8 mouse cellular contexts compared by ENCODE assay signal in the genomic region with DNA sequence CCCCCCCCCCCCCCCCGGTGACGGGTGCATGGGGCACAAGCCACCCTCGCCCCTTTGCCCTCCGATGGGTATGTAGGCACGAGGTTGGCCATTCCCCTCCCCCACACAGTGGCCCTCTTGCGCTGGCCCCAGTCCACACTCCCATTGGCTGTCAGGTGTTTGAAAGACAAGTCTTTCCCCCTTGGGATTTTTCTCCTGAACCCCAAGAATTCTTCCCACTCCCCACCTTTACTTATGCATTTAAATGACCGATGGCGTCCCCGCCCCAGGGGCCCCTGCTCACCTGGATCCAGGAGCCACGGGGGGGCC. TPM values are rescaled to one million over a fixed set of nuclear protein-coding genes. Genes with fewer than 3 reads are reported as not detected.
DNase-seq lines count a peak whose midpoint lies in the region; ATAC-seq and TF ChIP-seq lines count a peak whose summit lies in the region.

No protein-coding gene starts in this region.

- H3K9ac ChIP-seq in CH12.LX (ENCODE audit: insufficient read depth, low read depth), result peak overlapping the region; percentile 99
- H3K9ac ChIP-seq in heart, embryonic 13.5 days, result peak overlapping the region; percentile 100

- peak overlapping the region; percentile 76 to 100 (median 88) for H3K4me3 ChIP-seq in CH12.LX (replicated peaks in 1 of 3; ENCODE audit: low read depth in 2 of 3, low read length in 2 of 3, poor library complexity in 1 of 3)
- peak overlapping the region; percentile 99 for H3K4me3 ChIP-seq in heart, embryonic 13.5 days
- H3K4me3 ChIP-seq in small intestine, adult 2 months (ENCODE audit: low read depth, low read length), result peak overlapping the region; percentile 95

- TF ChIP-seq POLR2A in CH12.LX (IDR thresholded peaks at IDR 0.05; ENCODE audit: low read depth, low read length), result no peak
- no peak for TF ChIP-seq POLR2A in small intestine, adult 2 months (IDR thresholded peaks at IDR 0.05; ENCODE audit: low read depth, low read length)

- peaks cover 3 to 25% of the 10 kb centered on the region in 2 experiments for H3K4me1 ChIP-seq in CH12.LX (ENCODE audit: control insufficient read depth in 1 of 2, insufficient read depth in 2 of 2)
- H3K4me1 ChIP-seq in heart, embryonic 13.5 days, result peaks cover 31% of the 10 kb centered on the region
- peaks cover 14% of the 10 kb centered on the region for H3K4me1 ChIP-seq in small intestine, adult 2 months (ENCODE audit: control insufficient read depth, insufficient read depth, insufficient read length, low read length)

- dilution Hi-C loops in CH12.LX (cut with MboI; ENCODE audit: extremely low pct_ligation_motif_present, extremely low pct_unique_long_range_greater_than_20kb, low sequenced_read_pairs), result no loop called here

- no peak for TF ChIP-seq RAD21 in CH12.LX (IDR thresholded peaks at IDR 0.05; ENCODE audit: low read depth, low read length)

- peak; percentile 75 for DNase-seq in adrenal gland, adult 8-10 months
- no peak for DNase-seq in adrenal gland, adult 2 months
- peak; percentile 80 for DNase-seq in CH12.LX (ENCODE audit: extremely low read depth)
- peak; percentile 87 to 91 for DNase-seq in cerebellum, postnatal 10 days
- DNase-seq in kidney, postnatal 14 days, result peak; percentile 83
- DNase-seq in lung, postnatal 10 days, result peak; percentile 78

- peaks cover 20 to 33% of the 10 kb centered on the region in 2 experiments for H3K36me3 ChIP-seq in CH12.LX (replicated peaks in 1 of 2; ENCODE audit: control insufficient read depth in 1 of 2, insufficient read depth in 1 of 2, low read length in 1 of 2)
- H3K36me3 ChIP-seq in heart, embryonic 13.5 days, result peaks cover 36% of the 10 kb centered on the region
- H3K36me3 ChIP-seq in small intestine, adult 2 months (ENCODE audit: control insufficient read depth, insufficient read depth, low read length), result peaks cover 18% of the 10 kb centered on the region

- TF ChIP-seq EP300 in CH12.LX (IDR thresholded peaks at IDR 0.05; ENCODE audit: low read length), result no peak

- H3K79me2 ChIP-seq in CH12.LX (replicated peaks; ENCODE audit: control insufficient read depth, extremely low read depth, insufficient read depth, poor library complexity, severe bottlenecking), result peaks cover 34% of the 10 kb centered on the region

- 0 out of 2 replicates have a peak overlapping the region, but pooled peaks have one; percentile 14 for H3K4me2 ChIP-seq in CH12.LX (ENCODE audit: insufficient read depth, low read depth, poor library complexity, severe bottlenecking)
- peak overlapping the region; percentile 100 for H3K4me2 ChIP-seq in heart, embryonic 13.5 days

- no peak for ATAC-seq in heart, embryonic 13.5 days (ENCODE audit: extremely low read depth, insufficient number of reproducible peaks, low FRiP score, low TSS enrichment)

- no peaks in the 10 kb centered on the region for H3K27me3 ChIP-seq in CH12.LX (replicated peaks)
- no peaks in the 10 kb centered on the region for H3K27me3 ChIP-seq in heart, embryonic 13.5 days (replicated peaks)
- H3K27me3 ChIP-seq in small intestine, adult 2 months (ENCODE audit: control insufficient read depth, insufficient read depth, low read length), result no peaks in the 10 kb centered on the region

- in situ Hi-C loops in CH12.LX (cut with MboI; ENCODE audit: low pct_ligation_motif_present, low pct_unique_long_range_greater_than_20kb, low sequenced_read_pairs), result no loop called here

- no peak for TF ChIP-seq CTCF in CH12.LX (conservative IDR thresholded peaks at IDR 0.05 in 1 of 2, IDR thresholded peaks at IDR 0.05 in 1 of 2; ENCODE audit: low read depth in 2 of 2, low read length in 2 of 2)
- no peak for TF ChIP-seq CTCF in small intestine, adult 2 months (IDR thresholded peaks at IDR 0.05; ENCODE audit: extremely low read depth, insufficient read length, insufficient replicate concordance, low read depth, low read length)

- WGBS in heart, embryonic 13.5 days, result 4% methylated on average over 6 of the region's 10 CpGs
- WGBS in small intestine, adult 2 months, result 3% methylated on average over 10 of the region's 10 CpGs

- H3K9me3 ChIP-seq in CH12.LX (replicated peaks; ENCODE audit: low read length), result no peaks in the 10 kb centered on the region
- H3K9me3 ChIP-seq in heart, embryonic 13.5 days, result no peaks in the 10 kb centered on the region

- peak overlapping the region; percentile 98 for H3K27ac ChIP-seq in CH12.LX (ENCODE audit: insufficient read depth, low read depth)
- H3K27ac ChIP-seq in heart, embryonic 13.5 days (replicated peaks), result peak overlapping the region; percentile 100
- peak overlapping the region; percentile 100 for H3K27ac ChIP-seq in small intestine, adult 2 months (ENCODE audit: insufficient read depth, low read depth, low read length)

TF ChIP-seq in CH12.LX, 34 proteins besides CTCF, POLR2A, EP300 and RAD21 (continues in another document):
- TF ChIP-seq MAFK (IDR thresholded peaks at IDR 0.05; ENCODE audit: insufficient replicate concordance, low read length) (peak; percentile 21; the same call in 1 of the 2 replicates), ETS1 (conservative IDR thresholded peaks at IDR 0.05; ENCODE audit: low read depth, low read length) (no peak), HCFC1 (IDR thresholded peaks at IDR 0.05; ENCODE audit: low read depth, low read length) (no peak), MAX (IDR thresholded peaks at IDR 0.05; ENCODE audit: low read length) (no peak), ELF1 (IDR thresholded peaks at IDR 0.05; ENCODE audit: low read depth, low read length) (no peak), USF2 (conservative IDR thresholded peaks at IDR 0.05; ENCODE audit: low read depth, low read length) (no peak), SMC3 (IDR thresholded peaks at IDR 0.05; ENCODE audit: low read depth, low read length) (no peak), USF1 (IDR thresholded peaks at IDR 0.05; ENCODE audit: low read depth, low read length) (no peak), TBP (conservative IDR thresholded peaks at IDR 0.05; ENCODE audit: low read depth, low read length) (no peak), SIN3A (IDR thresholded peaks at IDR 0.05; ENCODE audit: low read length) (0 out of 2 replicates have a peak, but pooled peaks have one; percentile 42), ZNF384 (IDR thresholded peaks at IDR 0.05; ENCODE audit: low read depth, low read length) (no peak), POLR2AphosphoS2 (IDR thresholded peaks at IDR 0.05; ENCODE audit: low read depth, low read length) (no peak), UBTF (IDR thresholded peaks at IDR 0.05; ENCODE audit: low read depth, low read length) (no peak), JUND (conservative IDR thresholded peaks at IDR 0.05; ENCODE audit: low read depth, low read length) (no peak), ZMIZ1 (IDR thresholded peaks at IDR 0.05; ENCODE audit: low read depth, low read length) (no peak; the same call in 1 of the 2 replicates), CHD1 (IDR thresholded peaks at IDR 0.05; ENCODE audit: low read depth, low read length) (no peak; the same call in 1 of the 2 replicates), MYC (IDR thresholded peaks at IDR 0.05; ENCODE audit: low read depth, low read length) (peak; percentile 6; the same call in 1 of the 2 replicates)

RNA-seq across cellular contexts. Expression of a gene that starts 0.6 kb away (rescaled TPM):
- total RNA-seq in adrenal gland, adult 8-10 months (2022), result 100 to 1,000 TPM; 185 to 240 (median 215) TPM
- 100 to 1,000 TPM; 173 to 286 TPM for total RNA-seq in adrenal gland, adult 2 months (2021)
- 103 and 104 TPM in 2 replicates for polyA plus RNA-seq in adrenal gland, adult 2 months (2012; rRNA removed)
- total RNA-seq in CH12.LX (2012; rRNA removed) (101 and 125 TPM in 2 replicates), CH12.LX (2014; rRNA removed) (137 and 141 TPM in 2 replicates)
- 247 and 252 TPM in 2 replicates for polyA plus RNA-seq in CH12.LX (2012; ENCODE audit: insufficient read length, low read depth)
- polyA plus RNA-seq in heart, embryonic 13.5 days (2015; fragmentation: Nextera tagmentation; extraction: Ambion mirVana), result 69.0 and 70.0 TPM in 2 replicates
- polyA plus RNA-seq in small intestine, adult 2 months (2012; rRNA removed), result 41.2 and 73.1 TPM in 2 replicates

RNA-seq across cellular contexts. Expression of a gene that starts 2.5 kb away (rescaled TPM):
- 10 to 100 TPM; 12.2 to 24.6 (median 21.1) TPM for total RNA-seq in adrenal gland, adult 8-10 months (2022)
- 10 to 100 TPM; 14.4 to 18.9 TPM for total RNA-seq in adrenal gland, adult 2 months (2021)
- 24.2 and 27.4 TPM in 2 replicates for polyA plus RNA-seq in adrenal gland, adult 2 months (2012; rRNA removed)
- total RNA-seq in CH12.LX (2012; rRNA removed) (67.7 and 77.4 TPM in 2 replicates), CH12.LX (2014; rRNA removed) (114 and 119 TPM in 2 replicates)
- 82.5 and 112 TPM in 2 replicates for polyA plus RNA-seq in CH12.LX (2012; ENCODE audit: insufficient read length, low read depth)
- polyA plus RNA-seq in heart, embryonic 13.5 days (2015; fragmentation: Nextera tagmentation; extraction: Ambion mirVana), result 6.0 TPM in 2 replicates
- polyA plus RNA-seq in small intestine, adult 2 months (2012; rRNA removed), result 35.4 and 169 TPM in 2 replicates

RNA-seq across cellular contexts. Expression of a gene that starts 21.3 kb away (rescaled TPM):
- total RNA-seq in adrenal gland, adult 8-10 months (2022), result 1 to 10 TPM; 2.0 to 4.5 (median 4.0) TPM
- 1 to 10 TPM; 2.0 to 3.4 TPM for total RNA-seq in adrenal gland, adult 2 months (2021)
- 1.3 and 2.3 TPM in 2 replicates for polyA plus RNA-seq in adrenal gland, adult 2 months (2012; rRNA removed)
- total RNA-seq in CH12.LX (2012; rRNA removed) (107 and 135 TPM in 2 replicates), CH12.LX (2014; rRNA removed) (173 and 199 TPM in 2 replicates)
- 161 and 175 TPM in 2 replicates for polyA plus RNA-seq in CH12.LX (2012; ENCODE audit: insufficient read length, low read depth)
- 0.15 and 0.20 TPM in 2 replicates for polyA plus RNA-seq in heart, embryonic 13.5 days (2015; fragmentation: Nextera tagmentation; extraction: Ambion mirVana)
- 12.7 and 25.4 TPM in 2 replicates for polyA plus RNA-seq in small intestine, adult 2 months (2012; rRNA removed)

RNA-seq across cellular contexts. Expression of a gene that starts 29.7 kb away (rescaled TPM):
- total RNA-seq in adrenal gland, adult 8-10 months (2022), result 1 to 10 TPM in 1 of 4 experiments, under 1 TPM in 3; 0.24 to 1.1 (median 0.64) TPM
- under 1 TPM in 1 of 2 experiments, not detected in 1; 0.62 TPM for total RNA-seq in adrenal gland, adult 2 months (2021)
- polyA plus RNA-seq in adrenal gland, adult 2 months (2012; rRNA removed), result 1.9 TPM in 2 replicates
- 16.1 and 21.5 TPM in 2 replicates for total RNA-seq in CH12.LX (2012; rRNA removed)
- total RNA-seq in CH12.LX (2014; rRNA removed), result 32.8 and 42.7 TPM in 2 replicates
- polyA plus RNA-seq in CH12.LX (2012; ENCODE audit: insufficient read length, low read depth), result 30.5 and 40.4 TPM in 2 replicates
- 0.23 TPM in 2 replicates for polyA plus RNA-seq in heart, embryonic 13.5 days (2015; fragmentation: Nextera tagmentation; extraction: Ambion mirVana)
- 7.2 and 16.6 TPM in 2 replicates for polyA plus RNA-seq in small intestine, adult 2 months (2012; rRNA removed)

RNA-seq across cellular contexts. Expression of a gene that starts 31.0 kb away (rescaled TPM):
- total RNA-seq in adrenal gland, adult 8-10 months (2022), result 10 to 100 TPM in 2 of 4 experiments, 1 to 10 TPM in 2; 5.2 to 11.5 (median 10.5) TPM
- 10 to 100 TPM in 1 of 2 experiments, 1 to 10 TPM in 1; 6.4 to 12.3 TPM for total RNA-seq in adrenal gland, adult 2 months (2021)
- 32.6 and 33.3 TPM in 2 replicates for polyA plus RNA-seq in adrenal gland, adult 2 months (2012; rRNA removed)
- total RNA-seq in CH12.LX (2012; rRNA removed) (60.7 and 67.0 TPM in 2 replicates), CH12.LX (2014; rRNA removed) (77.4 and 102 TPM in 2 replicates)
- 147 and 149 TPM in 2 replicates for polyA plus RNA-seq in CH12.LX (2012; ENCODE audit: insufficient read length, low read depth)
- 0.24 and 0.27 TPM in 2 replicates for polyA plus RNA-seq in heart, embryonic 13.5 days (2015; fragmentation: Nextera tagmentation; extraction: Ambion mirVana)
- 39.0 and 281 TPM in 2 replicates for polyA plus RNA-seq in small intestine, adult 2 months (2012; rRNA removed)
